Mouse (Mus musculus): ENCODE measurements around the gene Itgb2.

DNA sequence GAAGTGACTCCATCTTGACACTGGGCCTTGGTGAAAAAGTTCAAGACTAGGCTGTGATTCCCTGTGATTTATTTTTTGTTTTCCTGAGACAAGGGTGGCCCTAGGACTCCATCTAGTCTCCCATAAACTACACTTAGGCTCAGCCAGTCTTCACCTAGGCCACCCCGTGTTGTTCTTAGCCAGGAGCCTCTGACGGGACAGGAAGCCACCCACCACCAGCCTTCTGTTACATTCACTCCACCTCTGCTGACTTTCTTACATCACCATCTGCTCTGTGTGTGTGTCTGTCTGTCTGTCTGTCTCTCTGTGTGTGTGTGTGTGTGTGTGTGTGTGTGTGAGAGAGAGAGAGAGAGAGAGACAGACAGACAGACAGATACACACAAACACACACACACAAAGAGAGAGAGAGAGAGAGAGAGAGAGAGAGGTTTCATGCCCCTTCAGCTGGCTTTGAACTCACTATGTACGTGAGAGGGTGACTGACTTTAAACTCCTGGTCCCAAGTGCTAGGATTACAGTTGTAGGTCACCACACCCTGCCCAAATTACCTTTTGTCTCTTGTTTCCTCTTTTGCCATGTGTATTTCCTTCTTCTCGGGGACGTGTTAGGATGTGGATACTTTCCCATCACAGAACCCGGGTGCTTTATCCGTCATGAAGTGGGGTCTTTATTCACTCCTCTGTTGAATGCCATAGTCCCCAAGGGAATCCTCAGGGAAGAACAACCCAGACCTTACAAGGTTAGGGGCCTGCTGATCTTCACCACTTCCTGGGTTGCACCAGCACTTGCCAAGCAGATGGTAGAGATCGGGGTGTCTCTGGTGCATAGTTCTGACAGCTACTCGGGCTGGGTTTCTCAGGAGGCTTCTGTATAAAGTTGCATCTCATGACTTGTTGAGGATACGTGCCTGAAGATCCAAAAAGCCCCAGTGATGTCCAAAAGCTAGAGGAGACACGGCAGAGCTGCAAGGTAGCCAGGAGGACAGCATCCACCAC lies 7.5 kb downstream of the Itgb2 start:
- TF ChIP-seq ZC3H11A (IDR thresholded peaks at IDR 0.05; ENCODE audit: borderline replicate concordance, low read depth, low read length) (no peak), HCFC1 (IDR thresholded peaks at IDR 0.05; ENCODE audit: borderline replicate concordance, insufficient read depth, low read length) (no peak), CHD2 (IDR thresholded peaks at IDR 0.05; ENCODE audit: low read depth, low read length) (no peak)
